ENCODE assay signal across 15 mouse cellular contexts in genomic region chr11:52275774-52276555, GRCm38 (mm10). TPM values are rescaled to one million over a fixed set of nuclear protein-coding genes. Genes with fewer than 3 reads are reported as not detected.
DNase-seq lines count a peak whose midpoint lies in the region; ATAC-seq and TF ChIP-seq lines count a peak whose summit lies in the region.
"Had no signal": no experiment of that assay in that cellular context is flagged by ENCODE, and none has a peak within 500 bp of the region (broad histone marks: within the 10 kb centered on the region; RNA-seq: fewer than 3 reads in every experiment).

No protein-coding gene starts in this region.

- H3K4me3 ChIP-seq in testis, adult 2 months (ENCODE audit: control insufficient read depth, low read depth, low read length), result no peak overlapping the region
- no peak overlapping the region for H3K4me3 ChIP-seq in intestine, embryonic 16.5 days (ENCODE audit: low read length)
- H3K4me3 ChIP-seq: forebrain, embryonic 12.5 days; hindbrain, embryonic 15.5 days; layer of hippocampus, adult 2 months; midbrain, embryonic 10.5 days had no signal

- H3K9ac ChIP-seq in intestine, embryonic 16.5 days (ENCODE audit: low read depth, low read length), result no peak overlapping the region
- H3K9ac ChIP-seq: forebrain, embryonic 12.5 days; hindbrain, embryonic 15.5 days; liver, embryonic 14.5 days had no signal

- H3K4me1 ChIP-seq in testis, adult 2 months (ENCODE audit: control insufficient read depth, insufficient read depth, low read length), result peaks cover 10% of the 10 kb centered on the region
- H3K4me1 ChIP-seq in intestine, embryonic 16.5 days (ENCODE audit: control insufficient read depth, insufficient read depth, low read length), result 0 out of 2 replicates have a peak, but pooled peaks cover 3% of the 10 kb centered on the region
- H3K4me1 ChIP-seq: forebrain, embryonic 12.5 days had no signal

- no peak for ATAC-seq in intestine, embryonic 16.5 days
- ATAC-seq: Patski had no signal

- no peaks in the 10 kb centered on the region for H3K9me3 ChIP-seq in intestine, embryonic 16.5 days (ENCODE audit: control insufficient read depth, low read length)
- H3K9me3 ChIP-seq: forebrain, embryonic 12.5 days; hindbrain, embryonic 15.5 days; midbrain, embryonic 10.5 days had no signal

- no peaks in the 10 kb centered on the region for H3K27me3 ChIP-seq in testis, adult 2 months (ENCODE audit: control insufficient read depth, insufficient read depth, low read length)
- peaks cover 2% of the 10 kb centered on the region; the same call in 1 of the 2 replicates for H3K27me3 ChIP-seq in intestine, embryonic 16.5 days (replicated peaks; ENCODE audit: control insufficient read depth, insufficient read depth, low read length)
- H3K27me3 ChIP-seq: hindbrain, embryonic 15.5 days; Patski had no signal

- H3K4me2 ChIP-seq in intestine, embryonic 16.5 days (ENCODE audit: low read depth, low read length), result no peak overlapping the region
- H3K4me2 ChIP-seq: forebrain, embryonic 12.5 days; hindbrain, embryonic 15.5 days had no signal

- 0 out of 2 replicates have a peak, but pooled peaks have one; percentile 23 for TF ChIP-seq POLR2A in testis, adult 2 months (IDR thresholded peaks at IDR 0.05; ENCODE audit: control insufficient read depth, low read depth, low read length)

- no peaks in the 10 kb centered on the region; the same call in 1 of the 2 replicates for H3K36me3 ChIP-seq in testis, adult 2 months (ENCODE audit: control insufficient read depth, insufficient read depth, low read length)
- H3K36me3 ChIP-seq in intestine, embryonic 16.5 days (ENCODE audit: control insufficient read depth, insufficient read depth, low read length), result no peaks in the 10 kb centered on the region
- H3K36me3 ChIP-seq: forebrain, embryonic 12.5 days; hindbrain, embryonic 15.5 days had no signal

- peak overlapping the region; percentile 69 for H3K27ac ChIP-seq in testis, adult 2 months (ENCODE audit: control insufficient read depth, insufficient read depth, low read depth, low read length)
- no peak overlapping the region for H3K27ac ChIP-seq in intestine, embryonic 16.5 days (ENCODE audit: low read length)
- H3K27ac ChIP-seq: forebrain, embryonic 12.5 days; hindbrain, embryonic 15.5 days; layer of hippocampus, adult 2 months; liver, embryonic 14.5 days had no signal

- no peak for TF ChIP-seq CTCF in testis, adult 2 months (IDR thresholded peaks at IDR 0.05; ENCODE audit: control insufficient read depth, insufficient read depth, insufficient replicate concordance, low read depth, low read length)

- peak; percentile 88 for DNase-seq in adrenal gland, adult (ENCODE audit: inconsistent age in 2 of 2, low spot score in 1 of 2)
- no peak for DNase-seq in adrenal gland, adult 18-20 months (ENCODE audit: low spot score in 2 of 2)
- peak; percentile 23 for DNase-seq in layer of hippocampus, adult 11-12 months (ENCODE audit: low spot score)
- no peak for DNase-seq in layer of hippocampus, adult 9-10 months (ENCODE audit: low spot score)
- no peak for DNase-seq in testis, postnatal 10 days (ENCODE audit: low spot score)
- peak; percentile 42 for DNase-seq in right cerebral cortex, postnatal 25 days
- DNase-seq: cerebellum, adult 18-20 months had no signal

- 83% methylated on average over 9 of the region's 9 CpGs for WGBS in intestine, embryonic 16.5 days

RNA-seq across cellular contexts. Expression of gene Tcf7, which starts 6.8 kb away (rescaled TPM):
- 10 to 100 TPM; 35.1 to 46.9 TPM for total RNA-seq in adrenal gland, adult 18-20 months (2021)
- polyA plus RNA-seq in testis, adult 2 months (2012; rRNA removed), result 8.3 and 9.0 TPM in 2 replicates
- polyA plus RNA-seq in intestine, embryonic 16.5 days (2015; fragmentation: Nextera tagmentation; extraction: Ambion mirVana), result 2.9 and 3.4 TPM in 2 replicates

RNA-seq across cellular contexts. Expression of gene Skp1a, which starts 44.2 kb away (rescaled TPM):
- 100 to 1,000 TPM; 471 to 498 TPM for total RNA-seq in adrenal gland, adult 18-20 months (2021)
- polyA plus RNA-seq in testis, adult 2 months (2012; rRNA removed), result 89.0 and 95.9 TPM in 2 replicates
- 708 and 723 TPM in 2 replicates for polyA plus RNA-seq in intestine, embryonic 16.5 days (2015; fragmentation: Nextera tagmentation; extraction: Ambion mirVana)

Comparison
In these comparisons a context has a peak if more than half of its experiments do, and no peak if none do; other contexts are left out.
1. DNase-seq: peak in adrenal gland, adult (2 of 2), layer of hippocampus, adult 11-12 months (single experiment) and right cerebral cortex, postnatal 25 days (single experiment); none in adrenal gland, adult 18-20 months (0 of 2), layer of hippocampus, adult 9-10 months (single experiment) and testis, postnatal 10 days (single experiment).